In genomic region chr7:19319458-19319857, GRCm38 (mm10) we compare ENCODE assay signal across 8 mouse cellular contexts. TPM values are rescaled to one million over a fixed set of nuclear protein-coding genes. Genes with fewer than 3 reads are reported as not detected.
DNase-seq lines count a peak whose midpoint lies in the region; ATAC-seq and TF ChIP-seq lines count a peak whose summit lies in the region.

No protein-coding gene starts in this region.

- peak overlapping the region; percentile 43 for H3K9ac ChIP-seq in hindbrain, postnatal 0 days (replicated peaks; ENCODE audit: low read length)
- peak overlapping the region; percentile 37 for H3K9ac ChIP-seq in midbrain, embryonic 15.5 days

- intact Hi-C loops in left cerebral cortex, adult 2 months (cut with DNase I), result no loop called here
- intact Hi-C loops in left cerebral cortex, postnatal 4 days (cut with DNase I), result no loop called here

- H3K27ac ChIP-seq in left cerebral cortex, adult 2 months, result peak overlapping the region; percentile 91
- H3K27ac ChIP-seq in embryonic facial prominence, embryonic 10.5 days (replicated peaks), result peak overlapping the region; percentile 76
- peak overlapping the region; percentile 37; the same call in 1 of the 2 replicates for H3K27ac ChIP-seq in hindbrain, postnatal 0 days
- peak overlapping the region; percentile 64 for H3K27ac ChIP-seq in midbrain, embryonic 15.5 days

- 16% methylated on average over 9 of the region's 9 CpGs for WGBS in embryonic facial prominence, embryonic 10.5 days
- WGBS in hindbrain, postnatal 0 days, result 14% methylated on average over 9 of the region's 9 CpGs
- WGBS in midbrain, embryonic 15.5 days, result 14% methylated on average over 9 of the region's 9 CpGs

- DNase-seq in left cerebral cortex, adult 2 months (ENCODE audit: extremely low spot score in 1 of 2, low spot score in 2 of 2), result no peak
- no peak for DNase-seq in left cerebral cortex, postnatal 4 days
- DNase-seq in embryonic facial prominence, embryonic 10.5 days (ENCODE audit: low spot score), result no peak
- DNase-seq in hindbrain, postnatal 0 days (ENCODE audit: low spot score), result no peak
- no peak for DNase-seq in ovary, postnatal 36 days (ENCODE audit: low spot score)
- no peak for DNase-seq in spleen, adult 18-20 months
- DNase-seq in layer of hippocampus, adult 9-11 months, result no peak

- no peaks in the 10 kb centered on the region for H3K36me3 ChIP-seq in embryonic facial prominence, embryonic 10.5 days (replicated peaks)
- no peaks in the 10 kb centered on the region for H3K36me3 ChIP-seq in hindbrain, postnatal 0 days (ENCODE audit: insufficient read depth, low read length)
- H3K36me3 ChIP-seq in midbrain, embryonic 15.5 days (replicated peaks), result no peaks in the 10 kb centered on the region

- peak overlapping the region; percentile 54 for H3K4me3 ChIP-seq in left cerebral cortex, adult 2 months
- peak overlapping the region; percentile 64 for H3K4me3 ChIP-seq in embryonic facial prominence, embryonic 10.5 days
- H3K4me3 ChIP-seq in hindbrain, postnatal 0 days (ENCODE audit: low read length), result peak overlapping the region; percentile 45
- peak overlapping the region; percentile 50 for H3K4me3 ChIP-seq in midbrain, embryonic 15.5 days

- peaks cover 79% of the 10 kb centered on the region for H3K27me3 ChIP-seq in embryonic facial prominence, embryonic 10.5 days (replicated peaks; ENCODE audit: low read depth, poor library complexity, severe bottlenecking)
- no peaks in the 10 kb centered on the region for H3K27me3 ChIP-seq in hindbrain, postnatal 0 days (ENCODE audit: insufficient read depth, low read length)
- H3K27me3 ChIP-seq in midbrain, embryonic 15.5 days (replicated peaks), result peaks cover under 1% of the 10 kb centered on the region; the same call in 1 of the 2 replicates

- peak overlapping the region; percentile 69 for H3K4me2 ChIP-seq in hindbrain, postnatal 0 days (ENCODE audit: low read depth, low read length)
- peak overlapping the region; percentile 81 for H3K4me2 ChIP-seq in midbrain, embryonic 15.5 days

- peak; percentile 67 for ATAC-seq in hindbrain, postnatal 0 days
- ATAC-seq in midbrain, embryonic 15.5 days (replicated peaks), result peak; percentile 85

- H3K4me1 ChIP-seq in embryonic facial prominence, embryonic 10.5 days, result peaks cover 31% of the 10 kb centered on the region
- H3K4me1 ChIP-seq in hindbrain, postnatal 0 days (ENCODE audit: insufficient read depth, low read length), result no peaks in the 10 kb centered on the region; the same call in 1 of the 2 replicates
- H3K4me1 ChIP-seq in midbrain, embryonic 15.5 days, result peaks cover 13% of the 10 kb centered on the region

- H3K9me3 ChIP-seq in embryonic facial prominence, embryonic 10.5 days, result no peaks in the 10 kb centered on the region
- no peaks in the 10 kb centered on the region for H3K9me3 ChIP-seq in hindbrain, postnatal 0 days (ENCODE audit: low read length)
- H3K9me3 ChIP-seq in midbrain, embryonic 15.5 days, result no peaks in the 10 kb centered on the region

- TF ChIP-seq CTCF in left cerebral cortex, adult 2 months (IDR thresholded peaks at IDR 0.05), result no peak
- TF ChIP-seq CTCF in hindbrain, postnatal 0 days (IDR thresholded peaks at IDR 0.05; ENCODE audit: low read depth), result no peak

RNA-seq across cellular contexts. Expression of gene Fosb, which starts 9.6 kb away (rescaled TPM):
- total RNA-seq in left cerebral cortex, adult 2 months (2021), result 10 to 100 TPM; 27.0 to 59.5 TPM
- 1 to 10 TPM; 1.2 to 1.3 TPM for total RNA-seq in left cerebral cortex, postnatal 4 days (2021)
- polyA plus RNA-seq in embryonic facial prominence, embryonic 10.5 days (2016; fragmentation: Nextera tagmentation; extraction: Ambion mirVana), result 0.09 TPM in 1 of 2 replicates, not detected in the other
- 0.31 and 1.0 TPM in 2 replicates for total RNA-seq in hindbrain, postnatal 0 days (2014; rRNA removed)
- 0.09 and 0.11 TPM in 2 replicates for polyA plus RNA-seq in hindbrain, postnatal 0 days (2015; fragmentation: Nextera tagmentation; extraction: Ambion mirVana)
- 0.08 TPM in 1 of 2 replicates, not detected in the other for polyA plus RNA-seq in midbrain, embryonic 15.5 days (2015; fragmentation: Nextera tagmentation; extraction: Ambion mirVana)

RNA-seq across cellular contexts. Expression of gene Ercc1, which starts 25.1 kb away (rescaled TPM):
- 10 to 100 TPM; 48.9 to 51.8 TPM for total RNA-seq in left cerebral cortex, adult 2 months (2021)
- total RNA-seq in left cerebral cortex, postnatal 4 days (2021), result 10 to 100 TPM; 60.1 to 70.9 TPM
- 102 and 107 TPM in 2 replicates for polyA plus RNA-seq in embryonic facial prominence, embryonic 10.5 days (2016; fragmentation: Nextera tagmentation; extraction: Ambion mirVana)
- total RNA-seq in hindbrain, postnatal 0 days (2014; rRNA removed), result 44.1 and 46.1 TPM in 2 replicates
- polyA plus RNA-seq in hindbrain, postnatal 0 days (2015; fragmentation: Nextera tagmentation; extraction: Ambion mirVana), result 69.0 and 74.2 TPM in 2 replicates
- 80.2 and 83.3 TPM in 2 replicates for polyA plus RNA-seq in midbrain, embryonic 15.5 days (2015; fragmentation: Nextera tagmentation; extraction: Ambion mirVana)

RNA-seq across cellular contexts. Expression of gene Rtn2, which starts 37.0 kb away (rescaled TPM):
- total RNA-seq in left cerebral cortex, adult 2 months (2021), result 100 to 1,000 TPM; 110 to 122 TPM
- 100 to 1,000 TPM; 154 to 161 TPM for total RNA-seq in left cerebral cortex, postnatal 4 days (2021)
- polyA plus RNA-seq in embryonic facial prominence, embryonic 10.5 days (2016; fragmentation: Nextera tagmentation; extraction: Ambion mirVana), result 16.6 and 18.8 TPM in 2 replicates
- 151 and 155 TPM in 2 replicates for total RNA-seq in hindbrain, postnatal 0 days (2014; rRNA removed)
- polyA plus RNA-seq in hindbrain, postnatal 0 days (2015; fragmentation: Nextera tagmentation; extraction: Ambion mirVana), result 98.4 and 101 TPM in 2 replicates
- 112 and 121 TPM in 2 replicates for polyA plus RNA-seq in midbrain, embryonic 15.5 days (2015; fragmentation: Nextera tagmentation; extraction: Ambion mirVana)

RNA-seq across cellular contexts. Expression of gene Ppm1n, which starts 39.6 kb away (rescaled TPM):
- not detected for total RNA-seq in left cerebral cortex, adult 2 months (2021)
- under 1 TPM; 0.60 to 0.64 TPM for total RNA-seq in left cerebral cortex, postnatal 4 days (2021)
- 0.25 TPM in 1 of 2 replicates, not detected in the other for polyA plus RNA-seq in embryonic facial prominence, embryonic 10.5 days (2016; fragmentation: Nextera tagmentation; extraction: Ambion mirVana)
- 2.1 and 2.9 TPM in 2 replicates for total RNA-seq in hindbrain, postnatal 0 days (2014; rRNA removed)
- polyA plus RNA-seq in hindbrain, postnatal 0 days (2015; fragmentation: Nextera tagmentation; extraction: Ambion mirVana), result 2.0 and 2.5 TPM in 2 replicates
- polyA plus RNA-seq in midbrain, embryonic 15.5 days (2015; fragmentation: Nextera tagmentation; extraction: Ambion mirVana), result 1.1 and 1.7 TPM in 2 replicates

RNA-seq across cellular contexts. Expression of gene Cd3eap, which starts 39.8 kb away (rescaled TPM):
- total RNA-seq in left cerebral cortex, adult 2 months (2021), result 10 to 100 TPM; 17.0 to 17.8 TPM
- 10 to 100 TPM; 15.9 to 18.7 TPM for total RNA-seq in left cerebral cortex, postnatal 4 days (2021)
- polyA plus RNA-seq in embryonic facial prominence, embryonic 10.5 days (2016; fragmentation: Nextera tagmentation; extraction: Ambion mirVana), result 26.8 and 28.9 TPM in 2 replicates
- 11.1 and 12.4 TPM in 2 replicates for total RNA-seq in hindbrain, postnatal 0 days (2014; rRNA removed)
- 17.9 and 19.3 TPM in 2 replicates for polyA plus RNA-seq in hindbrain, postnatal 0 days (2015; fragmentation: Nextera tagmentation; extraction: Ambion mirVana)
- 22.0 and 25.1 TPM in 2 replicates for polyA plus RNA-seq in midbrain, embryonic 15.5 days (2015; fragmentation: Nextera tagmentation; extraction: Ambion mirVana)

Comparison
In these comparisons a context has a peak if more than half of its experiments do, and no peak if none do; other contexts are left out.
1. RNA of gene Fosb, which starts 9.6 kb away (total RNA-seq): 27.0 to 59.5 TPM in left cerebral cortex, adult 2 months; 1.2 to 1.3 TPM in left cerebral cortex, postnatal 4 days and 0.31 to 1.0 TPM in hindbrain, postnatal 0 days; every median in the first group is over 10 times any median in the second.
2. H3K27ac ChIP-seq: peak in every context shown above with its lines; median percentile 91 in left cerebral cortex, adult 2 months; 76 in embryonic facial prominence, embryonic 10.5 days; 64 in midbrain, embryonic 15.5 days; 37 in hindbrain, postnatal 0 days.
3. Peak in every context shown above with its lines, with median percentiles within 50 percentile points of each other: H3K4me3 ChIP-seq.